Mouse (Mus musculus) cerebellum, adult 2 months (tissue): ENCODE measurements around the gene Cyp4a32. TPM values are rescaled to one million over a fixed set of nuclear protein-coding genes. Genes with fewer than 3 reads are reported as not detected.
"Not testable (repeated sequence)": the region's sequence is repeated elsewhere in the genome, so short reads cannot be mapped to it uniquely, and the experiment has no call there.

Source experiments
- DNase-seq, 2 experiments: peaks; one replicate each; pipeline ENCODE4 v3.0.0; 2021
- H3K27ac ChIP-seq: fragments of 200-500 bp; 2 replicates; pipeline ENCODE4 v1.5.1; 2012; ENCODE audit warnings: low read length, control low read depth, inconsistent platforms; ENCODE audit not compliant: insufficient read depth
- H3K27me3 ChIP-seq: fragments of 200-500 bp; 2 replicates; pipeline ENCODE4 v1.6.1; 2012; ENCODE audit warnings: inconsistent platforms, mild to moderate bottlenecking, low read length, moderate library complexity; ENCODE audit not compliant: control insufficient read depth, insufficient read depth
- H3K4me1 ChIP-seq: fragments of 200-500 bp; 2 replicates; pipeline ENCODE4 v1.6.1; 2011; ENCODE audit warnings: low read length; ENCODE audit not compliant: control insufficient read depth, insufficient read depth
- H3K4me3 ChIP-seq: fragments of 200-500 bp; replicated peaks from 2 replicates; pipeline ENCODE3; 2011; ENCODE audit warnings: mild to moderate bottlenecking, low read depth, low read length, control low read depth; ENCODE audit not compliant: insufficient read depth
- CTCF ChIP-seq: fragments of 200-500 bp; IDR thresholded peaks from 2 replicates; pipeline ENCODE4 v1.5.1; 2011; ENCODE audit warnings: low read depth, mild to moderate bottlenecking, control low read depth, low read length, moderate library complexity, borderline replicate concordance; ENCODE audit not compliant: insufficient read depth
- POLR2A ChIP-seq: fragments of 200-500 bp; IDR thresholded peaks from 2 replicates; pipeline ENCODE4 v1.6.1; 2011; ENCODE audit warnings: low read length, control low read depth, borderline replicate concordance; ENCODE audit not compliant: insufficient read depth
- WGBS: fragments of 180-500 bp; shearing (Covaris S2); methylation state at CpG from one replicate; pipeline ENCODE4 v1.1.7; 2018; 5-methylcytosine and 5-hydroxymethylcytosine counted together
- polyA plus RNA-seq: library from polyadenylated mRNA; depleted of rRNA; stranded (reverse); fragments of >200 nt; gene quantifications from 2 replicates; pipeline ENCODE4 v1.2.3, GENCODE M21; 2012; rRNA removed

Cyp4a32 gene
- not detected in 2 replicates for polyA plus RNA-seq

DNA sequence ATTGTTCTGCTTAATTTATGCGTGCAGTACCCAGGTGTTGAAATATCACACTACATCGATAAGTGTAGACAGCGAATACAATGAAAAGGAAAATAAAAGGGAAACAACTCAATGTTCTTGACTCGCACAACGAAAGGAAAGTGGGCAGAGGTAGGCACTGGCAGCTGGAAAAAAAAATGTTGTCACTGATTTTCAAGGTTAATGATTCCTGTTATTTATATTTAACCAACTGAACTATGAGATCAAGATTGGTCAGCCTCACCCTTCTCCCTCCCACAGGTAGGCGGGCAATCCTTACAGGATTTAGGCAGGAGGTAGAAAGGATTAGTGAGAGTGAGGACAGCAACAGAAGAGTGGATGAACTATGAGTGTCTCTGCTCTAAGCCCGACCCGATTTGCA lies at the start of gene Cyp4a32:
TSS of gene Cyp4a32 (plus strand) at position 359 of the 400 bp plus-strand sequence.
- WGBS: 90% methylated on average over 8 of the region's 8 CpGs
- not testable (repeated sequence) for H3K27ac ChIP-seq, H3K4me1 ChIP-seq, DNase-seq, H3K4me3 ChIP-seq, H3K27me3 ChIP-seq

GRCm38 (mm10) chr4:115552726-115553125 lies 48.0 kb upstream of the Cyp4a32 start:
- DNase-seq: no peak
- WGBS: 82% methylated on average over 3 of the region's 3 CpGs
- TF ChIP-seq POLR2A (no peak), CTCF (no peak)
- Histone ChIP-seq H3K27me3 (no peaks in the 10 kb centered on the region), H3K4me1 (no peaks in the 10 kb centered on the region), H3K27ac (no peak overlapping the region), H3K4me3 (no peak overlapping the region)

DNA sequence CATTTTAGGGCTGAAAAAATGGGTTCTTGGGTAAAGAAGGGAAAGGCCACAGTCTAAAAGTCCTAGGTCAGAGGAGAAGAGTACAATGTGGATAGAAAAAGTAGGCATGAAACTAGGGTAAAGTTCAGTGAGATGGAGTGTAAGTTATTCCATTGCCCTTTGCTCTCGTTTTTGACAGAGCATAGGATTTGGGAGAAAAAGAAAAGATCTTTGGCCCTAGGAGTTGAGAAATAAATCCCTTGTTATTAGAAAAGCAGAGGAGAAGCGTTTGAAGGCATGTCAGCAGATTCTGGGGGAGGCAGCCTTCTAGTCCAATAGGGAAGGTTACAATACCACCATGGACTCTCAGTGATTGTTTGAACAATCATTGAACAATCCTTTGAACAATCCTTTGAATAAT lies 45.3 kb upstream of the Cyp4a32 start:
- no peak overlapping the region for H3K4me3 ChIP-seq
- no peak overlapping the region for H3K27ac ChIP-seq
- H3K27me3 ChIP-seq: no peaks in the 10 kb centered on the region
- no peaks in the 10 kb centered on the region for H3K4me1 ChIP-seq
- TF ChIP-seq CTCF (no peak), POLR2A (no peak)
- no peak for DNase-seq
- 64% methylated on average over 2 of the region's 2 CpGs for WGBS

DNA sequence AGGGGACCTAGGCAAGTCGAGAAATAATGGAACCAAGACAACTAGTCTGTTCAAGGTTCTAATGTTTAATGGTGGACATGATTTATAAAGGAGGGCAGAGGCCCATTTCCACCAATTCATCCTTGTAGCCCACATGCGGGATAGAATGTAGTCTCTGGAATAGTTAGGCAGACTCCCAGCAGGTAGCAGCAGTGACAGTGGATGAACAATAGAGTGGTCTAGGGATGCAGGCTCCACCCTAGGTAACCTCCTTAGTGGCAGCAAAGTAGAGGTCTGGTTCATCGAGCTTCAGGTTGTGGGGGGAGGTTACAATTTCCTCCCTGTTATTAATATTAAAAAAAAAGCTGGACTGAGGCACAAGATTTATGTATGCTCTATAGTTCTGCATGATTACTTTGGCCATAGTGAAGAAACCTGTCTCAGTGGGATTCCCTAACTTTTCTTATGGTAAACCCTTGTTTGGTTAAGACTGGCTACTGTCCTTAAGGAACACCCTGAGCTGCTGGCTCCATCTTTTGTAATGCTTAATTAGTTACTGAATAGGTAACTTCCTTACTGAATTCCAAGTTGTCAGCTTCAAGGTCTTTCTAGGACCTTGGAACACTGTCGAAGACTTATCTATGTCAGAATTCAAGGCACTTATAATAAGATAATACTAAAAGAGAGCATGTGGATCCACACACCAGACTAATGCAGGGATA lies 42.8 kb upstream of the Cyp4a32 start:
- WGBS: 40% methylated on average over 4 of the region's 4 CpGs
- TF ChIP-seq CTCF (no peak), POLR2A (no peak)
- no peaks in the 10 kb centered on the region for H3K27me3 ChIP-seq
- H3K27ac ChIP-seq: no peak overlapping the region
- DNase-seq: no peak
- H3K4me1 ChIP-seq: no peaks in the 10 kb centered on the region
- no peak overlapping the region for H3K4me3 ChIP-seq

- H3K4me1 ChIP-seq, DNase-seq, H3K4me3 ChIP-seq, H3K27ac ChIP-seq, H3K27me3 ChIP-seq: not testable (repeated sequence)
- 45% methylated on average over 5 of the region's 5 CpGs for WGBS
These were observed 39.5 kb upstream of the Cyp4a32 start for GRCm38 (mm10) chr4:115561236-115561635.

- H3K27ac ChIP-seq: no peak within 1 kb of the TSS
- no peak within 1 kb of the TSS for H3K4me3 ChIP-seq
- TF ChIP-seq POLR2A (no peak), CTCF (no peak)
- H3K4me1 ChIP-seq: no peaks in the 10 kb centered on the region
- H3K27me3 ChIP-seq: no peaks in the 10 kb centered on the region
- no peak for DNase-seq
- 80% methylated on average over 3 of the region's 3 CpGs for WGBS
These were observed 37.4 kb upstream of the Cyp4a32 start, which contains the start of gene Cyp4a31 for GRCm38 (mm10) chr4:115563401-115563800. Gene Cyp4a31, plus strand, starts transcription at chr4:115563649.

DNA sequence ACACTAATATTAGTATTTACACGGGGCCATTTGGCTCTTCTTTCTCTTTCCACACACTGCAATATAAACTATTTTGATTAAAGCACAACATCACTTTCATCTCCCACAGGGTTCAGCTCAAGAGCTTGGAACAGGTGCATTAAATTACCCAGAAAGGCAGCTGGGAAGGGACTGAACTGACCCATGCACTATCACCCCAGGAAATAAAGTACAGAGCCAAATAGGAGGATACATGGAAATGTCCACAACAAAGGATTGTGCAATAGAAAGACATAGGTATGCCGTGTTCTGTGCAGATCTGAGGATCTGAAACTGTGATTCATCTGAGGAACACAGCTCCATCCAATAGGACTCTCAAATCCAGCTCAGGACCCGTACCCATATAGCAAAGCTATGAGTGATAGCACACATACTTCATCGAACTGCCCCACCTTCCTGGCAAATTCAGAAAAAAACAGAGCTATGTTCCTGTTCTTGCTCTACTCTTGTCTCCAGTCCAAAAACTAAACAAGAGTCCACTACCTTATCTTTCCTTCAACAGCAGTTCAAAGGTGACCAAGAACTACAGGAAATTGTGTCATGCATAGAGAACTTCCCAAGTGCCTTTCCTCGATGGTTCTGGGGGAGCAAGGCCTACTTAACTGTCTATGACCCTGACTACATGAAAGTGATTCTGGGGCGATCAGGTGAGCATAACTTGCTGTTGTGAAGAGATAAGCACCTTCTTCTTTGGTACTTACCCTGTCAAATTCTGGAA lies 36.1 kb upstream of the Cyp4a32 start:
- H3K27ac ChIP-seq, H3K27me3 ChIP-seq, H3K4me3 ChIP-seq, DNase-seq, H3K4me1 ChIP-seq: not testable (repeated sequence)
- WGBS: 82% methylated on average over 6 of the region's 6 CpGs

DNA sequence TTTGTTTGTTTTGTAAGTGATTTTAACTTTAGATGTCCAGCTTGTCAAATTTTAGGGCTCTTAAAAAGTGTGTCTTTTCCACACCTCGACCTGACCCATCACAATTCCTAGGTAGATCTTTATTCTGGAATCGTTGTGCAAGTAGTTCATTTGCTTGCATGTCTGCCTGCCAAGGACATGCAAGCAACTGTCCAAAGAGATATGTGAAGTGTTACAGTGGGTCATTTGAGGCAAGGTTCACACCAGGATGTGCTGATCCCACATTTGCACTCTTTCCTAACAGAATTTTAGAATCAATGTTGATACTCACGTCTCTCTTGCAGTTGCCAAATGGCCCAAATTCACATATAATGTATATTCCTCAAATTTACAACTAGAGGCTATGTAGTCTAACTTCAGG lies 25.5 kb upstream of the Cyp4a32 start:
- 71% methylated on average over 3 of the region's 3 CpGs for WGBS
- no peaks in the 10 kb centered on the region for H3K4me1 ChIP-seq
- H3K27ac ChIP-seq: no peak overlapping the region
- no peak for DNase-seq
- no peak overlapping the region for H3K4me3 ChIP-seq
- H3K27me3 ChIP-seq: no peaks in the 10 kb centered on the region
- TF ChIP-seq POLR2A (no peak), CTCF (no peak)

DNA sequence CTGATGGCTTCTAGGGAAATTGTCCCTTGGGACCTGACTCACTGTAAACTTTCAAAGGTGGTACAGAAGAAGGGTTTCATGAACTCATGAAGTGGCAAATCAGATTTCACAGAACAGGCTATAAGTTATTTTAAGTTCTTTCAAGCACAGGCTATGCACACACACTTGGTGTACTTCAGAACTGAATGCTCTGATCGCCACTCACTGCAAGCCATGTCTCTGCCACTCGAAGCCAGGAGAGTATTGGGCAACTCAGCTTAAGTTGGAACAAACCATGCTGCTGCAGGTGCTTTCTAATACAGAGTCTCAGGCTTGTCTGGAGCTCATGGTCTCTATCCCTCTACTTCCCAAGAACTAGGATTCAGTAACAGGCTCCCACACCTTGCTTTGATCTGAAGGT lies 25.0 kb upstream of the Cyp4a32 start:
- Histone ChIP-seq H3K27ac (no peak overlapping the region), H3K4me1 (no peaks in the 10 kb centered on the region), H3K27me3 (no peaks in the 10 kb centered on the region), H3K4me3 (no peak overlapping the region)
- WGBS: 66% methylated on average over 2 of the region's 2 CpGs
- no peak for DNase-seq
- no peak for TF ChIP-seq CTCF
- no peak for TF ChIP-seq POLR2A
